Mouse (Mus musculus): ENCODE measurements around the gene Hbq1a.

DNA sequence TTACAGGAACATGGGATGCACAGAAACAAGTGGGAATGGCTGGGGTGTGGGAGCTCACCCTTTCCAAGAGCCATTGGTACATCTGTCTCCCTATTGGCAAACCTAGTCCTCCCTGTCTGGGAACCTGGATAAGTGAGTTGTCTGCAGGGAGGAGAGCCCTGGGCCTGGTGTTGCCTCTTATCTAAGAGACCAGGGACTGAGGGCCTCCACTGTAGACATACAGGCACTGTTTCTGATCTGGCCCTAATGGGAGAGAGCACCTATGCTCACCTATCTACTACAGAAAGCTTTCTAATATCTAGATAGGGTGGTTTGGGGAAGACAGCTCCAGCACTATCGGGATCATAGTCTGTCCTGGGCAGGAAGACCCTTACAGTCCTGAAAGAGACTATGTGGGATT lies 43.7 kb upstream of the Hbq1a start:
- TF ChIP-seq CTCF (IDR thresholded peaks at IDR 0.05; ENCODE audit: control insufficient read depth, insufficient read depth, insufficient read length) (no peak), CEBPB (IDR thresholded peaks at IDR 0.05; ENCODE audit: low read depth) (no peak), USF1 (IDR thresholded peaks at IDR 0.05; ENCODE audit: low read depth) (no peak), MYOG (IDR thresholded peaks at IDR 0.05; ENCODE audit: control insufficient read depth, extremely low read depth, insufficient read length) (no peak), MAX (IDR thresholded peaks at IDR 0.05) (no peak), MYOD1 (IDR thresholded peaks at IDR 0.05; ENCODE audit: control insufficient read depth, insufficient read length, low read depth) (no peak)
